Mouse (Mus musculus): ENCODE measurements around the gene Slc6a8. TPM values are rescaled to one million over a fixed set of nuclear protein-coding genes. Genes with fewer than 3 reads are reported as not detected.

The Slc6a8 gene
- polyA plus RNA-seq, 1 experiment from 2014 or later, result 12.2 TPM

GRCm38 (mm10) chrX:73718686-73719362 is 45.9 kb downstream of the Slc6a8 start:
- Histone ChIP-seq H3K9me3 (ENCODE audit: control insufficient read depth, low read depth, low read length) (no peaks in the 10 kb centered on the region), H3K4me1 (ENCODE audit: control insufficient read depth, insufficient read depth, low read length) (peaks cover 14% of the 10 kb centered on the region; the same call in 1 of the 2 replicates), H3K9ac (replicated peaks; ENCODE audit: low read depth, low read length) (no peak overlapping the region), H3K27ac (ENCODE audit: low read length) (peak overlapping the region; percentile 74; the same call in 1 of the 2 replicates), H3K4me2 (replicated peaks; ENCODE audit: low read depth, low read length) (peak overlapping the region; percentile 65), H3K4me3 (ENCODE audit: low read depth, low read length) (no peak overlapping the region), H3K36me3 (ENCODE audit: control insufficient read depth, insufficient read depth, low read length) (no peaks in the 10 kb centered on the region), H3K27me3 (ENCODE audit: control insufficient read depth, insufficient read depth, low read length) (no peaks in the 10 kb centered on the region)
- ATAC-seq (ENCODE audit: insufficient number of reproducible peaks, insufficient read depth, low FRiP score, low read depth), result no peak
- 44% methylated on average over 5 of the region's 5 CpGs for WGBS

DNA sequence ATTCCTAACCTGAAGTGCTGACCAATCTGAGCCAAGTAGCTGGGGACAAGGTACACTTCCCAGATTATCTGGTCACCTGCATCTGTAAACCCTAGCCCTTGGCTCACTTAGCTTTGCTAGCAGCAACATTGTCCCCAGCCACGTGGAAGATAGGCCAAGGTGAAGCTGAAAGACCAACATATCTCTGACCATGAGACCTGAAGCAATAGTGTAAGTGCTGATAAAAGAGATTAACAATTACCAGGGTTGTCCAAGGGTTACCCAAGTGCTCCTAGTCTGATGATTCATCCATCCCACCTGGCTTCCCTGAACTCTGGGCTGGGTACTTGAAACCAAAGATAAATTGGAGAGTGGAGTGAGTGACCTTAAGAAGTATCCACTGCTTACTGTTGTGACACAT is 58.0 kb downstream of the Slc6a8 start:
- Histone ChIP-seq H3K9ac (replicated peaks; ENCODE audit: low read depth, low read length) (no peak overlapping the region), H3K4me2 (replicated peaks; ENCODE audit: low read depth, low read length) (no peak overlapping the region), H3K27me3 (ENCODE audit: control insufficient read depth, insufficient read depth, low read length) (no peaks in the 10 kb centered on the region), H3K27ac (ENCODE audit: low read length) (no peak overlapping the region), H3K9me3 (ENCODE audit: control insufficient read depth, low read depth, low read length) (no peaks in the 10 kb centered on the region), H3K36me3 (ENCODE audit: control insufficient read depth, insufficient read depth, low read length) (peaks cover 4% of the 10 kb centered on the region; the same call in 1 of the 2 replicates), H3K4me3 (ENCODE audit: low read depth, low read length) (no peak overlapping the region), H3K4me1 (ENCODE audit: control insufficient read depth, insufficient read depth, low read length) (no peaks in the 10 kb centered on the region)
- WGBS, result 29% methylated on average over 1 of the region's 1 CpGs
- ATAC-seq (ENCODE audit: insufficient number of reproducible peaks, insufficient read depth, low FRiP score, low read depth), result no peak

Other genes starting within 250 kb of the Slc6a8 start
- 0.25 TPM in 1 of 2 replicates, not detected in the other for gene Trex2, start 237.8 kb upstream of the Slc6a8 start, polyA plus RNA-seq (2014; fragmentation: Nextera tagmentation; extraction: Ambion mirVana)
- 50.1 and 57.5 TPM in 2 replicates for gene Haus7, start 214.1 kb upstream of the Slc6a8 start, polyA plus RNA-seq (2014; fragmentation: Nextera tagmentation; extraction: Ambion mirVana)
- 95.7 and 104 TPM in 2 replicates for gene Bgn, start 189.5 kb upstream of the Slc6a8 start, polyA plus RNA-seq (2014; fragmentation: Nextera tagmentation; extraction: Ambion mirVana)
- 0.36 and 0.38 TPM in 2 replicates for gene Atp2b3, start 170.1 kb upstream of the Slc6a8 start, polyA plus RNA-seq (2014; fragmentation: Nextera tagmentation; extraction: Ambion mirVana)
- 5.0 and 7.3 TPM in 2 replicates for gene Dusp9, start 33.7 kb upstream of the Slc6a8 start, polyA plus RNA-seq (2014; fragmentation: Nextera tagmentation; extraction: Ambion mirVana)
- 27.0 and 27.7 TPM in 2 replicates for gene Pnck, start 13.0 kb upstream of the Slc6a8 start, polyA plus RNA-seq (2014; fragmentation: Nextera tagmentation; extraction: Ambion mirVana)
- gene Bcap31, start 43.0 kb downstream of the Slc6a8 start, polyA plus RNA-seq (2014; fragmentation: Nextera tagmentation; extraction: Ambion mirVana), result 254 and 260 TPM in 2 replicates
- gene Abcd1, start 43.4 kb downstream of the Slc6a8 start, polyA plus RNA-seq (2014; fragmentation: Nextera tagmentation; extraction: Ambion mirVana), result 19.2 and 19.6 TPM in 2 replicates
- 0.59 and 0.78 TPM in 2 replicates for gene Plxnb3, start 83.9 kb downstream of the Slc6a8 start, polyA plus RNA-seq (2014; fragmentation: Nextera tagmentation; extraction: Ambion mirVana)
- gene Srpk3, start 101.3 kb downstream of the Slc6a8 start, polyA plus RNA-seq (2014; fragmentation: Nextera tagmentation; extraction: Ambion mirVana), result 2.3 and 2.7 TPM in 2 replicates
- gene Idh3g, start 113.7 kb downstream of the Slc6a8 start, polyA plus RNA-seq (2014; fragmentation: Nextera tagmentation; extraction: Ambion mirVana), result 217 and 238 TPM in 2 replicates
- 227 and 236 TPM in 2 replicates for gene Ssr4, start 113.9 kb downstream of the Slc6a8 start, polyA plus RNA-seq (2014; fragmentation: Nextera tagmentation; extraction: Ambion mirVana)
- 1.6 and 1.9 TPM in 2 replicates for gene Pdzd4, start 151.8 kb downstream of the Slc6a8 start, polyA plus RNA-seq (2014; fragmentation: Nextera tagmentation; extraction: Ambion mirVana)
- not detected in 2 replicates for gene Avpr2, start 219.0 kb downstream of the Slc6a8 start, polyA plus RNA-seq (2014; fragmentation: Nextera tagmentation; extraction: Ambion mirVana)
- 12.1 and 13.5 TPM in 2 replicates for gene L1cam, start 223.0 kb downstream of the Slc6a8 start, polyA plus RNA-seq (2014; fragmentation: Nextera tagmentation; extraction: Ambion mirVana)
- gene Arhgap4, start 248.7 kb downstream of the Slc6a8 start, polyA plus RNA-seq (2014; fragmentation: Nextera tagmentation; extraction: Ambion mirVana), result 3.0 and 3.2 TPM in 2 replicates
- gene Naa10, start 248.8 kb downstream of the Slc6a8 start, polyA plus RNA-seq (2014; fragmentation: Nextera tagmentation; extraction: Ambion mirVana), result 126 and 137 TPM in 2 replicates